Mouse (Mus musculus) retina, postnatal 1 day (tissue): Measurements from ENCODE around the gene Gm7168.
"Not testable (repeated sequence)": the region's sequence is repeated elsewhere in the genome, so short reads cannot be mapped to it uniquely, and the experiment has no call there.

Experiments used
- DNase-seq: peaks from one replicate; pipeline ENCODE4 v3.0.0-alpha.2; 2012

Gene Gm7168

GRCm38 (mm10) chr17:13948073-13948472 lies at the start of gene Gm7168:
Gene Gm7168 (plus strand): TSS chr17:13948373.
- not testable (repeated sequence) for DNase-seq

GRCm38 (mm10) chr17:13898838-13899237 lies 49.3 kb upstream of the Gm7168 start:
- no peak for DNase-seq

GRCm38 (mm10) chr17:13899241-13899640 lies 48.9 kb upstream of the Gm7168 start:
- DNase-seq: no peak

- DNase-seq: no peak
Observed at GRCm38 (mm10) chr17:13903793-13904192, 44.4 kb upstream of the Gm7168 start.

- DNase-seq: no peak
Observed at GRCm38 (mm10) chr17:13907082-13907481, 41.1 kb upstream of the Gm7168 start.

- DNase-seq: no peak
Observed at GRCm38 (mm10) chr17:13907681-13908080, 40.5 kb upstream of the Gm7168 start.

- DNase-seq: no peak
Observed at GRCm38 (mm10) chr17:13913951-13914350, 34.2 kb upstream of the Gm7168 start.

GRCm38 (mm10) chr17:13914531-13914930 lies 33.6 kb upstream of the Gm7168 start:
- no peak for DNase-seq

GRCm38 (mm10) chr17:13920771-13921170 lies 27.4 kb upstream of the Gm7168 start:
- DNase-seq: no peak

- peak; percentile 67 for DNase-seq
Observed at GRCm38 (mm10) chr17:13923418-13923817, 24.8 kb upstream of the Gm7168 start.

- DNase-seq: no peak
Observed at GRCm38 (mm10) chr17:13924588-13924987, 23.6 kb upstream of the Gm7168 start.

- DNase-seq: no peak
Observed at GRCm38 (mm10) chr17:13925931-13926330, 22.2 kb upstream of the Gm7168 start.

GRCm38 (mm10) chr17:13930421-13930820 lies 17.8 kb upstream of the Gm7168 start:
- no peak for DNase-seq

GRCm38 (mm10) chr17:13935364-13935763 lies 12.8 kb upstream of the Gm7168 start:
- not testable (repeated sequence) for DNase-seq

GRCm38 (mm10) chr17:13937787-13938186 lies 10.4 kb upstream of the Gm7168 start:
- DNase-seq: no peak

GRCm38 (mm10) chr17:13938652-13939051 lies 9.5 kb upstream of the Gm7168 start:
- no peak for DNase-seq

- not testable (repeated sequence) for DNase-seq
Observed at GRCm38 (mm10) chr17:13939231-13939630, 8.9 kb upstream of the Gm7168 start.

GRCm38 (mm10) chr17:13940487-13940886 lies 7.7 kb upstream of the Gm7168 start:
- no peak for DNase-seq

GRCm38 (mm10) chr17:13951570-13951969 lies 3.4 kb downstream of the Gm7168 start:
- DNase-seq: not testable (repeated sequence)

- not testable (repeated sequence) for DNase-seq
Observed at GRCm38 (mm10) chr17:13958129-13958528, 10.0 kb downstream of the Gm7168 start.

- not testable (repeated sequence) for DNase-seq
Observed at GRCm38 (mm10) chr17:13962245-13962644, 14.1 kb downstream of the Gm7168 start.

- not testable (repeated sequence) for DNase-seq
Observed at GRCm38 (mm10) chr17:13965048-13965447, 16.9 kb downstream of the Gm7168 start.

GRCm38 (mm10) chr17:13969917-13970316 lies 21.7 kb downstream of the Gm7168 start:
- not testable (repeated sequence) for DNase-seq

GRCm38 (mm10) chr17:13970796-13971195 lies 22.6 kb downstream of the Gm7168 start:
- not testable (repeated sequence) for DNase-seq

- no peak for DNase-seq
Observed at GRCm38 (mm10) chr17:13987690-13988089, 39.5 kb downstream of the Gm7168 start.

GRCm38 (mm10) chr17:13993425-13993824 lies 45.3 kb downstream of the Gm7168 start:
- not testable (repeated sequence) for DNase-seq
